Mouse (Mus musculus): ENCODE measurements around the gene Il1b. TPM values are rescaled to one million over a fixed set of nuclear protein-coding genes. Genes with fewer than 3 reads are reported as not detected.

Gene Il1b
- 5.8 TPM for polyA plus RNA-seq (2014; fragmentation: Illumina TruSeq; extraction: RNeasy Lipid Tissue Mini Kit (QIAGEN cat#74804); ENCODE audit: low read depth, low replicate concordance)

GRCm38 (mm10) chr2:129371039-129371438 lies at the start of gene Il1b:
Il1b (minus strand) TSS chr2:129371139.

Other genes with a start within 250 kb of the Il1b start
- gene Chchd5, start 241.4 kb downstream of the Il1b start, polyA plus RNA-seq (2014; fragmentation: Illumina TruSeq; extraction: RNeasy Lipid Tissue Mini Kit (QIAGEN cat#74804); ENCODE audit: low read depth, low replicate concordance): 6.2 TPM
- gene Slc20a1, start 172.4 kb downstream of the Il1b start, polyA plus RNA-seq (2014; fragmentation: Illumina TruSeq; extraction: RNeasy Lipid Tissue Mini Kit (QIAGEN cat#74804); ENCODE audit: low read depth, low replicate concordance): 17.5 TPM
- 0.16 TPM for gene Ckap2l, start 73.9 kb downstream of the Il1b start, polyA plus RNA-seq (2014; fragmentation: Illumina TruSeq; extraction: RNeasy Lipid Tissue Mini Kit (QIAGEN cat#74804); ENCODE audit: low read depth, low replicate concordance)
- 11.8 TPM for gene Il1a, start 61.2 kb downstream of the Il1b start, polyA plus RNA-seq (2014; fragmentation: Illumina TruSeq; extraction: RNeasy Lipid Tissue Mini Kit (QIAGEN cat#74804); ENCODE audit: low read depth, low replicate concordance)
- not detected for gene F830045P16Rik, start 165.5 kb upstream of the Il1b start, polyA plus RNA-seq (2014; fragmentation: Illumina TruSeq; extraction: RNeasy Lipid Tissue Mini Kit (QIAGEN cat#74804); ENCODE audit: low read depth, low replicate concordance)
- 5.2 TPM for gene Sirpa, start 221.7 kb upstream of the Il1b start, polyA plus RNA-seq (2014; fragmentation: Illumina TruSeq; extraction: RNeasy Lipid Tissue Mini Kit (QIAGEN cat#74804); ENCODE audit: low read depth, low replicate concordance)

All from liver, adult 10 weeks (tissue).